Mouse (Mus musculus) retina, embryonic 14.5 days (tissue): ENCODE data around the gene Tmeff2.

Experiments
- DNase-seq: peaks from one replicate; pipeline ENCODE4 v3.0.0-alpha.2; 2015; ENCODE audit warnings: low spot score

Tmeff2 gene

DNA sequence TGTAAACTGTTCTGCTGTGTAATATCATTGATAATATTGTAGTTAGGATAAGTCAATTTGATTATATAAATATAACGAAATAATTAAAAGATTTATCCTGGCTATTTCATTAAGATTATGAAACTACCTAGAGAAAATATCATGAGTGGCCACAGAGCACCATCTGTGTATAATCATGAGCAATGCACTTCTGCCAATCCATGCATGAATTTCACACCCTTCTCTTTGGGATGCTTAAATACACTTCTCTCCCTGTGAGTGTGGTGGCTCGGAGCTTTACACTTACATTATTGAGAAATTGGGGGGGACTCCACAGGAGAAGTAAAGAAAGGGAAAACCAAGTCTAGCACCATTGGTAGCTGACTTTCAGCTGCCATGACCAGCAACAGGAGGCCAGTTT lies 206.9 kb downstream of the Tmeff2 start:
- DNase-seq: no peak

DNA sequence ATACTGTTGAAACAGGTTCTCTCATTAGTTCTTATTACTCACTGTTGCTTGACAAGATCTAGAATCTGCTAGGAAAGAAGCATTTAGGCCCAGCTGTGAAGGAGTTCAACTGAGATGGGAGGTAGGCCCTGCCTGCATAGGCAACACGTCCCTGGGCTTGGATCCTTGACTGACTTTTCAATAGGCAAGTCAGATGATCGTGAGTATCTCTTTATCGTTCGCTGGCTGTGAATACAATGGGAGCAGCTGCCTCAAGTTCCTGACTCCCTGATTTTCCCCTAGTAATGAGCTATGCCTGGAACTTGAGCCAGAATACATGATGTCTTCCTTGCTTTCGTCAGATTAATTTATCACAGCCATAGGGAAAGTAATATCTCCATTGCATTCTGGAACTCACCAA lies 214.3 kb downstream of the Tmeff2 start:
- no peak for DNase-seq

DNA sequence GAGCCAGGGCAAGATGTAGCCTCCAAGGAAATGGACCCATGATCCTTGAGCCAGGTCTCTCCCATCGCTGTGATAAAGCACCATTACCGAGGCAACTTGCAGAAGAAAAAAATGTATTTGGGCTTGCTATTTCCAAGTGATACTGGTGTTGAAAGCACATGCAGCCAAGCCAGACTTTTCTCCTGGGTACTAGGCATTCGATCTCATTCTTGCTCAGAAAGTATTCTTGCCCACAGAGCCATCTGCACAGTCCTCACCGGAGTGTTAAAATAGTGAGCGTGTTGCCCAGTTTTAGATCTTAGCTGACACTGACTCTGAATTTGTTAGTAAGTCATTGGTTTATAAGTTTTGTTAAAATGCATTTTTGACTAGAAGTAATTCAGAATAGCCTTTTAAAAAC lies 215.3 kb downstream of the Tmeff2 start:
- no peak for DNase-seq

DNA sequence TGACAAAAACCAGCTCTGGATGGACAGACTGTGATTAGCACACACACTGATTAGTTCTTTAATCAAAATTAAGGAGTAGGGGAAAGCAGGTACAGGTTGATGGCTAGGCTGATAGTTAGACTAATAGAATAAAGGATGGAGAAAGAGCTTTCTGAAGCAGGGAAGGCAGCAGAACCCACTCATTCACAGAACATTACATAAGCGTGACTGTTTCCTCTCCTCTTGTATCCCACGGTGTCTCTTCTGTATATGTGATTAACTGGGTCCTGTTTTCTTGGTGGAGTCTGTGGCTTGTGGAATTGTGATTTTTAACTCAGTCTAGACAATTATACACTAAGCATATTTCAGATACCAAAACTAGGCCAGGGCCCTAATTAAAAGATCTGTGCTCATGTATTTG lies 217.4 kb downstream of the Tmeff2 start:
- no peak for DNase-seq

DNA sequence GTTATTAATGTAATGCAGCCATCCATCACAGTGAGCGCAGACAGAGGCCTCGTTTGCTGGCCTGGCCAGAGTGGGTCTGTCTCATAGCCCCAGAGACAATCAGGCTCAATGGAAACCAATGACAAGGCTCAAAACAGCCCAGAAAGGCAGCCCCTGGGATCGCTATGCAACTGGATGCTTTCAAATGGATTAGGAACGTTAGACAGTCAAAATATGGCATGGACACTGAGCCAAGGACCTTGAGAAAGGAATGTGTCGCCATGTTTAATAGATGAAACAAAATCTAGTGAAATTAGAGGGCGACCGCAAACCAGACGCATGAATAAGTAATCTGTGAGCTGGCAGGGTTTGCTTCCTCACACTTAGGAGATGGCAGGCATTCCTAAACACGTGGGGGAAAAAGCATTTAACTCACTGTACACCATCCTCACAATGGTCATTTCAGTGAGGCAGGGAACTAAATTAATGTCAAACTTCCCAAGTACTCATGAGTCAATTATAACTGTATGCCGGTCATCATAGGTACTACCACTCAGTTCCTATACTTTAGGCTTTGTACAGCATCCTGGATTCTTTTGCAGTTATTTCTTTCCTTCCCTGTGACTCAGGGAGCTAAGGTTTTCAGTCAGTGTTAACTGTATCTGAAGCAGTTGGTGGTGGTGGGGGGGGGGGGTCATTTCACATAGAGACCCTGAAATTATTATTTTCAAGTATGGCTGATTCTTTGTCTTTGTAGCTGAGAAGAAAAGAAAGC lies 225.4 kb downstream of the Tmeff2 start:
- no peak for DNase-seq

DNA sequence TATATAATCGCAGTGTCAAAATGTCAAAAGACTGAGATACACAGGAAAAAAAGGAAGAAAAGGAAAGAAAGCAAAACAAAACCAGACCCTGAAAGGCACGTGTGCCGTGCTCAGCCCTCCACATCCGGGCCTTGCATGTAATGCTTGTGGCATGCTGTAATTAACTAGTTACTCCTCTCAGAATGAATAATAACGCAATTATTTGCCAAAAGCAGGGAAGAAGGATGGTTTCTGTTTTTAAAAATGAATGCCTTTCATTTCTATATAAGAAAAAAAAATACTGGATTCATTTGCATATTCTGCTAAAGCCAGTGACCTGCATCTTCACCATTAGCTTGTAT lies 225.9 kb downstream of the Tmeff2 start:
- DNase-seq: no peak

DNA sequence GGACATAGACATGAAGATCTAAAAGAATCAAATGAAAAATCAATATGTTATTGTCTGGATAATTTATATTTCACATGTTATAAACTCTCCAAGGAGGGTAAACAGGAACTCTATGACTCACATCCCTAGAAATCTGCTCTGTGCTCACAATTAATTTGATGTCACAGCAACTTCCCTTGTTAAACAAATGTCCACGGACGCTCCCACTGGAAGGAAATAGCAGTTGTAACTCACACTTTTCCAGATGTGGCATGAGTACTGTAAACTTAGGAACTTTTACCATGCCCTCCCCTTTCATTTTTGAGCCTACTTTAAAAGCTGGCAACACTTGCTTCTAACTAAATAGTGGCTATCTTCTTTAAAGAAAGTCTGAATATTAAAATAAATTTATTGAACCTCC lies 236.3 kb downstream of the Tmeff2 start:
- DNase-seq: no peak

DNA sequence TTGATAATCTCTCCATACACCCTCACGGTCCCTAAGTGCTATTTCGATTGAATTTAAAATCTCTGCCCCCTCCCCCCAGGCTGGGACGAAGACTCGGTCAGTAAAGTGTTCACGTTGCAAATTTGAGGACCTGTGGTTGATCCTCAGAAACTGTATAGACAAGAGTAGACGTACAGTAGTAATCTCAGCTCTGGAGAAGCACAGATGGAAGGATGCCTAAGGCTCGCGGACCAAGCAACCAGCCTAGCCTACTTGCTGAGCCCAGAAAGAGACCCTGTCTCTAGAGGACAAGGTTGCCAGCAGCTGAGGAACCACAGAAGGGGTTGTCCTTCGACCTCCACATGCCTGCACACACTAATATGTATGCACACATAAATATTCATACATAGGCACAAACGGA lies 239.2 kb downstream of the Tmeff2 start:
- DNase-seq: no peak

DNA sequence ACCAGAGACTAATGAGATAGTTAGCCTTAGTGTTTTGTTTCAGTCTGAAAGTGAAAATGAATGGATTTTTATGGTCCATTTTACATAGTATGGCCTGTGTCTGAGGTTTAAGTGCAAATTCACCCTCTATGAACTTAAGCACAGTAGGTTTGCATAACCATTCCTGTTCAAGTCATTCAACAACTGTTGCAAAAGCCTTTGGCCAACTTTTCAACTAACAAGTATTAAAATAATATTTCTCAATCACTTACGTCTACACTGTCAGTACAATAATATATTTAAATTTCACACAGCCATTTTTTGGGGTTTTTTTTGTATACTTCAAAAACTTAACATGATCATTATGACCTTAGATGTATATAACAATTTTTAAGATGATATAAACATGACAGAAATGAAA lies 240.9 kb downstream of the Tmeff2 start:
- DNase-seq: no peak

DNA sequence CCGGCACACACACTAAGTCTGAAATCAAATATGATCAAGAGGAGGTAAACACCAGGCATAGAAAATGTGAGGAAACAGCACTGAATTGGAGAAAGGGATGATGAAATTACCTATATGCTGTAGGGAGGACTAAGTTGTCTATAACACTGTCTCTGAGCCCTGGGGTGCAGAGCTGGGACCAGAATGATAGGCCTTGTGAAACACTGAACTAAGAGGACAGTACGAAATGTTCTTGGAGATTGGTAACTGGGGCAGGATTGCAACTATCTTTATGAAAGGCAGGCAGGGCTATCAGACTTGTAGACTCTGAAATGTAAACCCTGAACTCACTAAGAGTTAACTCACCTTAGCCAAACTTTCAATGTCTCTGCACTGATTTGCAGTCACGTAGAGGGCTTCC lies 242.3 kb downstream of the Tmeff2 start:
- no peak for DNase-seq

DNA sequence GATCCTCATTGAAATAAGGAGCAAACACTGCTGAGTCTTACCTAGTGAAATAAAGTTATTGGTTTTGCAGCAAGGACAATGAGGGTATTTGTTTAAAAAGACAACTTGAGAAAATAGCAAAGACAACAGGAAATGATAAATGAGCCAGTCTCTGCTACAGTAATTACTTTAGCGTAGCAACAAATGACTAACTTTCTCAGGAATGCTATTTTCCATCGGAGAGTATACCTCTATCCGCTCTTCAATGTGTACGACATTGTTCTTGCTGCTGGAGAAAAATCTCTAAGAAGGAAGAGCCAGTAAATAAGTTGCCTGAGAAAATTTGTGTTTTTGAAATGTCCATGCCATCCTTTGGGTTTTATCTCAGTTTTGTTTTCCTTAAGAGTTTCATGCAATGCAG lies 245.2 kb downstream of the Tmeff2 start:
- no peak for DNase-seq

DNA sequence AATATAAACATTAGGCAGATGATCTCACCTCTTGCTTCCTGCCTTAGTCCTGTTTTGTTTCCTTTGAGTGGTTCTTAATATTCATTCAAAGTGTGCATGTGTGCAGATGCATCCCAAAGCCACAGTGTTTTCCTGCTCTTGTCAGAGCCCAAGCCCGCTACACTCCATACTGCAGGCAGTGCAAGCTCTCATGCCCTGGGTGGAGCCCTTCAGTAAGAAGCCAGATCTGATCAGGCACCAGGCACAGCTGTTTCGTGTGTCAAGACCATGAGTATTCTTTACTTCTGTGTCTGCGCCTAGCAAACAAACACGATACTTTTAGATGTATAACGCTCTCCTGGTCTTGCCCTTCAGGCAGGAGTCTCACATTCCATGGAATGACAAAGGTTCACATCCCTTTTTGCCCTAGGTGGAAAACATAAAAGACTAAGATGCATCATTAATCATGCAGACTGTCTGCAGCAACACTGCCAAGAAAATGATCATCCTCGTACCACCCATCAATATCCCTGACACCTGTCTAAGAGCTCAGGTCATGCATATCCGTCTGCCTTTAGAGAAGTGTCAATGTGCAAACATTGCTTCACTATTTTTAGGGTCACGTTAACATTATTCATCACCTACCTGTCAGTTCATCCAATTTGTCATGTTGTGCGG lies 248.2 kb downstream of the Tmeff2 start:
- DNase-seq: no peak

DNA sequence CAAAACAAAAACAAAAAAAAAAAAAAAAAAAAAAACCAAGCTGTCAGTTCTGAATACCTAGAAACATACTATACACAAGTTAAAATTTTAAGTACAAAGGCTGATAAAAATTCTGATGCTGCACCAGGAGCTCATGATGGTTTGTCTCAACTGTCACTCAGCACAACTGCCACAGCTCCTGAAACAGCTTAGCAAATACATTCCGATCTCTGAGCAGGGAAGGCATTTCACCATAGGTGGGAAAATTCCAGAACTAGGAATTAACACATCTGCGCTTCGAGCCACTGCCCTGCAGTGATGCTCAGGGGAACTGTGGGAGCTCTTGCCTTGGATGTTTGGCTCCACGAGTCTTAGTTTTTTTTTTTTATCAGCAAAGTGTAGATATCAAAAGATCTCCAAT lies 249.0 kb downstream of the Tmeff2 start:
- DNase-seq: no peak

DNA sequence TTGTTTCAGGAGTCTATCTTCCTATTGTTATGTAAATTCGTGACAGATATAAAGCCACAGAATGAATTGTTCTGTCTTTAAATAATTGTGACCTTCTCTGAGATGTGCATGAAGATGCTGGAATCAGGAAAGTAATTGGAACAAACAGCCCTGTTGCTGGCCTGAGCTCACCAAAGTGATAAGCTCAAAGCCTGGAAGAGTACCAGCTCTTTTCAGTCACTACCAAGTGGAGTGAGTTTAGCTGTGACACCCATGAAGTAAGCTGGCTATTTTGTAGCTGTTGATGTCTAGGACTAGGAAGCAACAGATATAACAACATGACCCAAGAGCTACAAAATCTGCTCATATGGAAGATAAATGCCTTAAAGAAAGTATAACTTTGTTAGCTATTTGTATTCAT lies 249.4 kb downstream of the Tmeff2 start:
- DNase-seq: no peak

DNA sequence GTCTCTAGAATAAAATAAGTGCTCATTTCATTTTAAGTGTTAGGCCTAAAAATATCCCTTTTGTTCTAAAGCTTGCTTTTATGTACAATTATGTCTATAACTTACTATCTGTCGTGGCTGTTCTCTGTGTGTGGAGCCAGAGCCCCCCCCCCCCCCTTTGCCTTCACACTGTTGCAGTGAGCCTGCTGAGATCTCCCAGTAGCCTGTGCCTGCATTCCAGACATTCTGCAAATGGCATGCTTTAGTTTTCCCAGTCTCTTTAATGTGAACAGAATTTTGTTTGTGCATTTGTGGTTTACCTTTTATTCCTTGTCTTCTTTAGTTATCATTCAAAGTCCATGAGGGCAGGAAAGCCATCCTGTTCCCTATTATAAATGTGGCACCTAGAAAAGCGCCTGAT lies 251.6 kb downstream of the Tmeff2 start:
- no peak for DNase-seq

DNA sequence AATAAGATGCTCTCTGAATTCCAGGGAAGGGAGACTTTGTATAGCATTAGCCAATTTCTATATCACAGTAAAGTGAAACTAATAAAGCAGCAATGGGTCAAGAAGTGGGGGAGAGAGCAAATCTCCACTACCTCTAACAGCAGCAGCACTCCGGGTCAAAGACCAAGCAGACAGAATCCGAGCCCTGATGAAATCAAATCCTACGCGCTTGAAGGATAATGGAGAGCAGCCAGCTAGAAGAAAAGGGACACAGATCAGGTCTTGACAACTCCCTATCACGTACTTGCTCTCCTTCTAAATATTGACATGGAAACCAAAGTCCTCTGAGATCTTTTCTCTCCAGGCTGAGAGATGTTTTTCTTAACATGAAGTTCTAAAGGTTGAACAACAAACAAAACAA lies 252.4 kb downstream of the Tmeff2 start:
- DNase-seq: peak; percentile 25

DNA sequence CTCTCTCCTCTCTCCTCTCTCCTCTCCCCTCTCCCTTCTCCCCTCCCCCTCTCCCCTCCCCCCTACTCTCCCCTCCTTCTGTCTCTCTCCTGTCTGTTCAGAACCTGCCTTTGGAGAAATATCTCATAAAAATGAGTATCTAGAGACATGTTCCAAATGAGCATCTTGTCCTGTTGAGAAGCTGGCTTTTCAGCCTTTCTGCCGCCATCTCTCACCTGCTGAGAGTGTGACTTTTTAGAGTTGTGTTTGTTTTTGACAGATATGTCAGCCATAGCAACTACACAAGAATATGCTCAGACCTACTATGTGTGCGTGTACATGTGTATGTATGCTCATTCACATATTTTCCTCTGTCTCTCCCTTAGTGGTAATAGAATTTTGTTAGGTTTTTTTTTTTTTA lies 283.8 kb downstream of the Tmeff2 start:
- DNase-seq: no peak

DNA sequence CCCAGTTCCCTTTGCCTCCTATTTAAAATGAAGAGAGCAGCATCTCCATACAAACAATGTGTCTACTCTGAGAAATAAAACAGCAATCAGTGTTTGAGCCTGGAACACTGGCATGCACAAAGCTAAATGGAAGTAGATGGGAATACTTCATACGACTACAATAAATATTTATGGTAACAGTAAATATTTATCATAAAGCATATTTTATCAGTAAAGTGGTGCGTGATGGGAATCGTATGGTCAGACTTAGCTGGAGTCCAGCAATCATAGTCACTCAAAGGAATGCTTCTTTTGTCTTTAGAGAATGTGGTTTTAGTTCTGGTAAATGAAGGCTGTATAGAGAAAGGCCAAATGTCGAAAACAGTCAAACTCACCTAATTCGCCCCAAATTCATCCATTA lies 288.6 kb downstream of the Tmeff2 start:
- DNase-seq: no peak

DNA sequence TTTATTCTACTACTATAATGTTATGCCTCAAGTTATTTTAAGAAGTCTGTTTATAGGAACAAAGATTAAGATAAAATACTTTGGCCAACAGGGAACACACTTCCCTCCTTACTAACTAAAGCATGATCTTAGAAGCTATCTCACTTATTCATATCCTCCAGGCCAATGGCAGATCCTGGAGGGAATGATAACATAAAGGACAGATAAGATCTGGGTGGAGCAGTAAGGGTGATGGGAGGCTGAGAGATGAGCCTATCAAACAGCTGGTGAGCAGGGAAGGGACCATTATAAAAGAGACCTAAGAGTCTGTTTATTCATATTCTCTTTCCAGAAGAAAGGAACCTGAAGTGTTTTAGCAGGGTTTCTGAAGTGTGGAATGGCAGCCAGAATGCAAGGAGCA lies 290.8 kb downstream of the Tmeff2 start:
- no peak for DNase-seq

DNA sequence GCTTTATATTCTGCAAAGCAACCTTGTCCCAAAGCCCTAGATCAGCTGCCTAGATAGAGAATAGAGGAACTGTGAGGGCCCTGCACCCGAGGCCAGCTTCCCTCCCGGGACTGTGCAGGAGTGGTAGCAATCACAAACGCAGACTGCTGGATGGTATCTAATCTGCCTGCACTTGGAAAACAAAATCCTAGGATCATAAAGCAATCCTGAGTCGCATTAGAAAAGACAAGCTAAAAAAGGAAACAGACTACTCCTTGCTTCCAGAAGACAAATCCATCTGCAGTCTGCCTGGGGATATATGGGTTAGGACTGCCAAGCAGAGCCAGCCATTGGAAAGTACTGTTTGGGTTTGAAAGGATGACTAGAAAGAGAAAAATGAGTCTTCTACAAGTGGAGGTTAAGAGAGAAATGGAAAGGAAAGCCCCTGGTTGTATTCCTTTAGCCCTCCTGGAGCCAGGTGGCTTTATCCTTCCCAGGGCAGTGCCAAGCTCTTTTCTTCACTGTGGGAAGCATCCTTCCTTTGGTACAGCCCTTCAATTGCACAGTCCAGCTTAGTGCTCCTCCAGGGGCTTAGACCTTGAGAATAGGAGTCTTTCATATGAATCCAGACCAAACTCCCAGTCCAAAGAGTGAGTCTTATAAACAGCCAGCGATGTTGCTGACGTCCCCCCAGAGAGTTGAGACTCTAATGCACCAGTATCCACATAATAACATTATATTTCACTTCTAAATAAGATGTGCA lies 291.6 kb downstream of the Tmeff2 start:
- DNase-seq: no peak

DNA sequence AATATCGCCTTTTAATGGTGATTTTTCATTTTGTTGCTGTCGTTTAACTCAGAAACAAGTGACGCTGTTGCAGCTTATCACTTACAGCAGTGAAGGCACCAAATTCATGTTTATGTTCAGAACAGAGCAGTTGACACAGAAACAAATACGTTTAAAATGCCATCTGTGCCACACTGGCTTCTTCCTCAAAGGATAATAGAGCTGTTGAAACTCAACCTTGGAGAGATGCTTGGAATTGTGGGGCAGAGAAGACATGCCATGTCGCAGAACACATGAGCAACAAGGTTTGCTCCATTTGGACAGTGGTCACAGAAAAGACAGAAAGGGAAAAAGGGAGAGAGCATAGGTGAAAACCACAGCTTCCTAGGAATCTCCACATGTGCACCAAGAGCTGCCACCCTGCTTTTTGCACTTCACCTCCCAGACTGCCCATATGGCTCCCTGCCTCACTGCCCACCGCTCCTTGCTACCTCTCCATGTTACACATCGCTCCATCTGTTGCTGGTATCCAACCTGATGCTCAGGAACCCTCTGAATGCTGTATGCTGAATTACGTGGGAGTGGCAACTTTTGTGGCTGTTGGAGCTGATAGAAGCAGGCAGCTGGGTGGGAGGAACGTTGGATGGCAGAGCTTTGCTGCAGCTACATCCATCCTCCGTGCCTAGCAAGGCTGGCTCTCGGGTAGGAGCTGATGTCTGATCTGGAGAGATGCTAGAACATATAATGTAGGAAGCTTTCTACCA lies 298.8 kb downstream of the Tmeff2 start:
- no peak for DNase-seq

DNA sequence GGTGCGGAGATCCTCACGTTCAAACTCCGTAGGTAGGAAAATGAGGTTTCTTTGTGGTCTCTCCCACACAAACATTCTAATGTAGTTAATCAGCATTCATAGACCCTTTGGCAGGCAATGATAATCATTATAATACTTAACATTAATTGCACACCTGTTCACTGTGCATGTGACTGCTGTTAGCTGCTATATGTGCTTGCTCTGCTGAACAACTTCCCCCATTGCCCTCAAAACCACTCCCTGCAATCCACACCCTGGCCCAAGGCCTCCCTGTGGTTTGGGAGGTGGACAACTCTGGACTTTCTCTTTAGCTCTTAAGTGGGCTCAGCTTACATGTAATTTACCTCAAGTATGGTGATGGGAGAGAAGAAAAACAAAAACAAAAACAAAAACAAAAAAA lies 299.5 kb downstream of the Tmeff2 start:
- DNase-seq: no peak

DNA sequence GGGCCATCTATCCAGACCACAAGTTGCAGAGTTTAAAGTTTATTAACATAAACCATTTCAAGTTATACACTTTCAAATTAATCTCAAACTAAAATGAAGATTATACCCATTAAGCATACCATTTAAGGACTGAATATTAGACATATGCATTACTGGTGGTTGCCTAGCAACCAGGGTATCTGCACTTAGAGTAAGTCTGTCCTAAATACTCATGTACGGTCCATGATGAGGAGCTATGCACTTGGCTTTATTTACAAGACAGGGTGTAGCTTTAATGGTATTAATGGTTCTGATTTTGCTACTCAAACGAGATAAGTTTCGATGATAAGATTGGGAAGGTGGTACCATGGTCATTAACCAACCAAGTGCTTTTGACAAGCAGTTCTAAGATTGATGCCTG lies 315.2 kb downstream of the Tmeff2 start:
- DNase-seq: no peak
